Mouse (Mus musculus): ENCODE data around the gene Tmem135.

- no peak for TF ChIP-seq CTCF (IDR thresholded peaks at IDR 0.05; ENCODE audit: insufficient read depth, low read depth, low read length)
- no peak for TF ChIP-seq POLR2A (IDR thresholded peaks at IDR 0.05; ENCODE audit: insufficient read depth, low read depth, low read length)
Observed at GRCm38 (mm10) chr7:89433893-89434616, 30.0 kb upstream of the Tmem135 start.
